Mouse (Mus musculus): ENCODE data around the gene Mrpl4. TPM values are rescaled to one million over a fixed set of nuclear protein-coding genes. Genes with fewer than 3 reads are reported as not detected.

Gene Mrpl4
- total RNA-seq (2021): 10 to 100 TPM; 57.9 to 58.8 TPM
- long read RNA-seq, experiment 1, transcript Mrpl4-201 (9 exons, 1,288 nt): major isoform, 61 of 65 reads
- long read RNA-seq, experiment 1, partial matches to known transcripts: 1 of 65 reads
- long read RNA-seq, experiment 1, other reads (novel, unspliced or antisense): 2 of 65 reads
- long read RNA-seq, experiment 2, transcript Mrpl4-201 (9 exons, 1,288 nt): major isoform, 67 of 73 reads
- long read RNA-seq, experiment 2, partial matches to known transcripts: 1 of 73 reads
- long read RNA-seq, experiment 2, other reads (novel, unspliced or antisense): 5 of 73 reads

GRCm38 (mm10) chr9:21002627-21003551 is at the start of gene Mrpl4:
Mrpl4 (plus strand) TSS chr9:21002738.
- DNase-seq (ENCODE audit: low spot score): peak; percentile 83

- no peak for DNase-seq (ENCODE audit: low spot score)
Measured at GRCm38 (mm10) chr9:20956989-20957388, 45.5 kb upstream of the Mrpl4 start.

- no peak for DNase-seq (ENCODE audit: low spot score)
Measured at GRCm38 (mm10) chr9:20959430-20959938, 43.1 kb upstream of the Mrpl4 start, which contains the start of gene Dnmt1. Dnmt1 (minus strand) TSS chr9:20959888.

GRCm38 (mm10) chr9:20961557-20961956 is 41.0 kb upstream of the Mrpl4 start:
- DNase-seq (ENCODE audit: low spot score): no peak

- DNase-seq (ENCODE audit: low spot score): no peak
Measured at GRCm38 (mm10) chr9:20965606-20966005, 36.9 kb upstream of the Mrpl4 start.

- no peak for DNase-seq (ENCODE audit: low spot score)
Measured at GRCm38 (mm10) chr9:20966008-20966407, 36.5 kb upstream of the Mrpl4 start.

GRCm38 (mm10) chr9:20966747-20967146 is 35.8 kb upstream of the Mrpl4 start:
- DNase-seq (ENCODE audit: low spot score): no peak

GRCm38 (mm10) chr9:20971751-20972140 is 30.8 kb upstream of the Mrpl4 start:
- DNase-seq (ENCODE audit: low spot score): peak; percentile 43

- DNase-seq (ENCODE audit: low spot score): peak; percentile 54
Measured at GRCm38 (mm10) chr9:20972141-20972992, 30.2 kb upstream of the Mrpl4 start.

GRCm38 (mm10) chr9:20973001-20973681 is 29.4 kb upstream of the Mrpl4 start:
- no peak for DNase-seq (ENCODE audit: low spot score)

- DNase-seq (ENCODE audit: low spot score): peak; percentile 22
Measured at GRCm38 (mm10) chr9:20973682-20974075, 28.9 kb upstream of the Mrpl4 start.

GRCm38 (mm10) chr9:20975431-20976215 is 26.9 kb upstream of the Mrpl4 start:
- DNase-seq (ENCODE audit: low spot score): peak; percentile 18

- peak; percentile 85 for DNase-seq (ENCODE audit: low spot score)
Measured at GRCm38 (mm10) chr9:20976216-20976960, 26.1 kb upstream of the Mrpl4 start, which contains the start of gene S1pr2. S1pr2 (minus strand) TSS chr9:20976781.

- DNase-seq (ENCODE audit: low spot score): no peak
Measured at GRCm38 (mm10) chr9:20976961-20977689, 25.4 kb upstream of the Mrpl4 start.

- no peak for DNase-seq (ENCODE audit: low spot score)
Measured at GRCm38 (mm10) chr9:20978409-20979095, 24.0 kb upstream of the Mrpl4 start.

GRCm38 (mm10) chr9:20979181-20979580 is 23.4 kb upstream of the Mrpl4 start:
- no peak for DNase-seq (ENCODE audit: low spot score)

- no peak for DNase-seq (ENCODE audit: low spot score)
Measured at GRCm38 (mm10) chr9:20979769-20980168, 22.8 kb upstream of the Mrpl4 start.

- no peak for DNase-seq (ENCODE audit: low spot score)
Measured at GRCm38 (mm10) chr9:20982171-20982570, 20.4 kb upstream of the Mrpl4 start.

Measured in gastrocnemius, adult 18-20 months (tissue).